Mouse (Mus musculus): ENCODE measurements around the gene Shprh.
"Not testable (repeated sequence)": the region's sequence is repeated elsewhere in the genome, so short reads cannot be mapped to it uniquely, and the experiment has no call there.

The Shprh gene

DNA sequence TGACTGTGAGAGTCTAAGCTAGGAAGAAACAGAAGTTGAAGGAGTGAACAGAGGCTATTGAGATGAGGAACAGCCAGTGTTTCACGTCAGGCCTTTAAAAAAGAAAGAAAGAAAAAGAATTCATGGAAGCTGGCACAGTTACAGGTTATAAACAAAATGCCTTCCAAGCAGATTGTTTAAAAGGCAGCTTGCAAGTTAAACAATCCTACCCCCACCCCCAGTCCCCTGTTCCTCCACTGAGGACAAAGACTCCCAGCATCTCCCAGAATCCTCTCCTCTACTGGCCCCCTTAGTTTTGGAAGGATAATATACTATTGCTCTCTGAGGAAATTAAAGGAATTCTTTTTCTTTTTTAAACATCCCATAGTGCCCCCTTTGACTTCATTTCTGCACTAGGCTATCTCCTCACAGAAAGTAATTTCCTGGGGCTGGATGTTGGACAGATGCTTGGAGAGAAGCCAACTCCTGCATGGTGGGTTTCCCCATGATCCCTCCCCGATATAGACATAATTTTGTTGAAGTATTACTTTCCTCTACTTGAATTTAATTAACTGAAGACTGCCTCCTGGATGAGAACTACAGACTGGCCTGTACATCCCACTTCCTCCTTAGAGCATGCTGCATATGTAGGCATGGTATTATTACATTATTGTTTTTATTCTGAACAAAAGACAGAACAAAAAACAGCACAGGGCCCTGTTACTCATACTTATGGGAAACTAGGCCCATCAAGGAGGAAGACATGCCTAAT, 101.2 kb downstream of the Shprh start:
- no peak for DNase-seq

DNA sequence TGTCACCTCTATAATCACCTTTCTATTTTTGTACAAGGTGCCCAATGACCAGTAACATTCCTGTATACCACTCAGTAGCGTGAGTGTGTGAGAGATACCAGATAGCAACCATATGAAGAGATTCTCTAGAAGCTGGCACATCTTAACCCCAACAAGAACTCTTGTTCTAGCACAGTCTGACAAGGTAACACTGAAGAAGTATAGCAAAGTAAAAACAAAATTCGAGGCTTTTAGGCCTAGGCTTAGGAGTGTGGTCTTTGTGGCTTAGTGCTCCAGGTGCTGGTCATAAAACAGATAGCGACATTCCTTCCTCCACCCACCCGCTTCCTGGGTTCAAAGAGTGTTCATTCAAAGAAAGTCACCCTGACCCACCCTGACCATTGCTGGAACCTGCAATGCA, 104.4 kb downstream of the Shprh start:
- DNase-seq: not testable (repeated sequence)

DNA sequence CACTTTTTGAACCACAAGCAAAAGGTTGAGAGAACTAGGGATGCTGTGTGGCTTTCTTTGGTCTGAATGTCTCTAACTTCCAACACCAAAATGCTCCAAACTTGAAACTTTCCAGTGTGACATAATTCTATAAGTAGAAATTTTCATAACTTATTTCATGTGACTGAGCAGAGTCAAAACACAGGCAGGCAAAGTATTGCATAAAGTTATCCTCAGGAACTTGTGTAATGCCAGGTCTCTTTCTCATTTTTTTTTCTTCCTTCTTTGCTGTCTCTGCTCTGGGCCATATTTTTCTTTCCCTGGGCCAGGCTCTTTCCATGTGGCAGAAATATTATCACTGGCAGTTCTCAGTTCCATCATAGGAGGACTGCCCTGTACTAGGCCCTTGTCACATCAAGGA, 110.9 kb downstream of the Shprh start:
- no peak for DNase-seq

DNA sequence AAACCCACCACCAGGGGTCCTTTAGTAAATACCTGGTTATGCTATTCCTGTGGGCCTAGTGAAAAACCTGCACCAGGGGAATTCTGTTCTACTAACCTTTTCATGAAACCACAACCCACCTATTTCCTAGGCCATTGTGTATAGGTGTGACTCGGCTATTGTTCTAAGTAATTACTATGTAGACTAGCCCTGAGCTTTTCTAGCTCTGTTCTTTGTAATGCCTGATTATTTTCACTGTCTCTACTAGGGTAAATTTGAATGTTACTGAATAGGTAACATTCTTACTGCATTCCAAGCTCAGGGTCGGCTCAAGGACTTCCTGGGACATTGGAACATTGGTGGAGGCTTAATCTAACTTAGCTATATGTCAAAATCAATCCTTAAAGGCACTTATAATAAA, 113.1 kb downstream of the Shprh start:
- DNase-seq: not testable (repeated sequence)

DNA sequence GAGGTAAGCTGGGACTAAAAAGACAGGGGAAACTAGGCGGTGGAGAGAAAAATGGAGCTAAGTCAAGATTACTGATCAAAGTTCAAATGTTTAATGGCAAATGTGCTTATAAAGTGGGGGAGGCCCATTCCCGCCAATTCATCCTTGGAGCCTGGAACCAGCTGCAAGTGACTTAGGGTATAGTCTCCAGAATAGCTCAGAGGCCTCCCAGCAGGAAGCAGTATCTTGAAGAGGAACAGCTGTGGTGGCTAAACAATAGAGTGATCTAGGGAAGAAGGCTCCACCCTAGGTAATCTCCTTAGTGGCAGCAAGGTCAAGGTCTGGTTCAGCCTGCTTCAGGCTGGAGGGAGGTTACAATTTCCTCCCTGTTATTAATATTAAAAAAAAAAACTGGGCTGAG, 114.6 kb downstream of the Shprh start:
- DNase-seq: not testable (repeated sequence)

All from kidney, adult 8-10 months (tissue).